Mouse (Mus musculus): ENCODE results near the gene Cers6. TPM values are rescaled to one million over a fixed set of nuclear protein-coding genes. Genes with fewer than 3 reads are reported as not detected.

Cers6 gene
- polyA plus RNA-seq, 1 experiment from 2014 or later, result 80.1 TPM

GRCm38 (mm10) chr2:69109246-69109645 is 248.0 kb downstream of the Cers6 start:
- Histone ChIP-seq H3K27ac (no peak overlapping the region), H3K27me3 (ENCODE audit: control insufficient read depth, insufficient read depth, low read length) (no peaks in the 10 kb centered on the region), H3K4me2 (replicated peaks) (no peak overlapping the region), H3K36me3 (replicated peaks; ENCODE audit: control insufficient read depth, insufficient read depth) (peaks cover 9% of the 10 kb centered on the region; the same call in 1 of the 2 replicates), H3K4me3 (replicated peaks; ENCODE audit: low read length) (no peak overlapping the region), H3K4me1 (replicated peaks; ENCODE audit: control insufficient read depth, insufficient read depth, low read length) (no peaks in the 10 kb centered on the region), H3K9ac (no peak overlapping the region), H3K9me3 (ENCODE audit: control insufficient read depth, low read length) (no peaks in the 10 kb centered on the region)
- WGBS, result 83% methylated on average over 5 of the region's 5 CpGs
- ATAC-seq (ENCODE audit: low FRiP score) (no peak), DNase-seq (ENCODE audit: low spot score) (no peak)

DNA sequence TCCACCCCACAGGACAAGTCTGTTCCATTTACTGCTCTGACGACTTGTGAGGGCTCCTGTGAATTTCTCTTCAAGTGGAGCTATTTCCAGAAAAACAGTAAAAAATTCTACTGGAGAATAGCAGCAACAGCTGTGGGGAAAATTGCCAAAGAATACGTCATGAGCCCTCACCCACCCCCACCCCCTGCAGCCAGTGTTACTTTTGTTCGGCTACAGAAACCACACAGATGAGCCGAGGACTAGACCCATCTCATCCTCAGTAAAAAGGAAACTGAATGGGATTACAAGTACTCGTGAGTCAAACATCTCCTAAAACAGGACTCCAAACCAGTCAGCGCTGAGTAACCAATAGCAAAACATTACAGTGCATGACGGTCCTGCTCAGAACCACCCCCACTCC is 248.5 kb downstream of the Cers6 start:
- ATAC-seq (ENCODE audit: low FRiP score) (no peak), DNase-seq (ENCODE audit: low spot score) (no peak)
- no peak overlapping the region for H3K27ac ChIP-seq
- H3K27me3 ChIP-seq (ENCODE audit: control insufficient read depth, insufficient read depth, low read length), result no peaks in the 10 kb centered on the region
- no peaks in the 10 kb centered on the region for H3K9me3 ChIP-seq (ENCODE audit: control insufficient read depth, low read length)
- H3K36me3 ChIP-seq (replicated peaks; ENCODE audit: control insufficient read depth, insufficient read depth), result peaks cover 9% of the 10 kb centered on the region; the same call in 1 of the 2 replicates
- H3K4me2 ChIP-seq (replicated peaks), result no peak overlapping the region
- H3K4me1 ChIP-seq (replicated peaks; ENCODE audit: control insufficient read depth, insufficient read depth, low read length), result no peaks in the 10 kb centered on the region
- 65% methylated on average over 7 of the region's 7 CpGs for WGBS
- H3K9ac ChIP-seq, result no peak overlapping the region
- H3K4me3 ChIP-seq (replicated peaks; ENCODE audit: low read length), result no peak overlapping the region

DNA sequence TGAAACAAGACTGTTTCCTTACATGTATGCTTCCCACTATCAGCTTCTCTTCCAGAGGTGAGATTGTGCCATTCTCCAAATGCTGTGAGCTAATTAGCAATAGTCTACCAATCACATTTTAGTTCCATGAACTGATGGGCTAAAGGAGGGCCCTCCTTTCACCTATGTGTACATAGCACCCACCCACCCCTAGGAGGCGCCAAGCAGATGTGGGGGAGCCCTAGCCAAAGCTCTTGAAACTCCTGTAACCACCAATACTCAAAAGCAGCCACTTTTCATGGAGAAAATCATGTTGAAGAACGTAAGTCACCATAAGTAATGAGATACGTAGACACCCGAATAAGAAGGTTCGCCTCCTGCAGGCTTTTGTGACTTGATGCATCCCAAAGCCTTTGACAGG is 251.4 kb downstream of the Cers6 start:
- WGBS, result 91% methylated on average over 5 of the region's 5 CpGs
- no peak for ATAC-seq (ENCODE audit: low FRiP score)
- Histone ChIP-seq H3K27ac (no peak overlapping the region), H3K36me3 (replicated peaks; ENCODE audit: control insufficient read depth, insufficient read depth) (peaks cover 9% of the 10 kb centered on the region; the same call in 1 of the 2 replicates), H3K9ac (no peak overlapping the region), H3K4me1 (replicated peaks; ENCODE audit: control insufficient read depth, insufficient read depth, low read length) (no peaks in the 10 kb centered on the region; the same call in 1 of the 2 replicates), H3K9me3 (ENCODE audit: control insufficient read depth, low read length) (0 out of 2 replicates have a peak, but pooled peaks cover 4% of the 10 kb centered on the region), H3K4me3 (replicated peaks; ENCODE audit: low read length) (no peak overlapping the region), H3K4me2 (replicated peaks) (no peak overlapping the region), H3K27me3 (ENCODE audit: control insufficient read depth, insufficient read depth, low read length) (no peaks in the 10 kb centered on the region)
- no peak for DNase-seq (ENCODE audit: low spot score)

GRCm38 (mm10) chr2:69113829-69114547 is 252.7 kb downstream of the Cers6 start:
- ATAC-seq (ENCODE audit: low FRiP score), result no peak
- DNase-seq (ENCODE audit: low spot score), result no peak
- no peak overlapping the region for H3K4me3 ChIP-seq (replicated peaks; ENCODE audit: low read length)
- H3K36me3 ChIP-seq (replicated peaks; ENCODE audit: control insufficient read depth, insufficient read depth), result peaks cover 9% of the 10 kb centered on the region; the same call in 1 of the 2 replicates
- 45% methylated on average over 10 of the region's 10 CpGs for WGBS
- no peak overlapping the region for H3K4me2 ChIP-seq (replicated peaks)
- peak overlapping the region; percentile 48; the same call in 1 of the 2 replicates for H3K27ac ChIP-seq
- 0 out of 2 replicates have a peak, but pooled peaks cover 4% of the 10 kb centered on the region for H3K9me3 ChIP-seq (ENCODE audit: control insufficient read depth, low read length)
- H3K27me3 ChIP-seq (ENCODE audit: control insufficient read depth, insufficient read depth, low read length), result no peaks in the 10 kb centered on the region
- H3K9ac ChIP-seq, result no peak overlapping the region
- no peaks in the 10 kb centered on the region; the same call in 1 of the 2 replicates for H3K4me1 ChIP-seq (replicated peaks; ENCODE audit: control insufficient read depth, insufficient read depth, low read length)

DNA sequence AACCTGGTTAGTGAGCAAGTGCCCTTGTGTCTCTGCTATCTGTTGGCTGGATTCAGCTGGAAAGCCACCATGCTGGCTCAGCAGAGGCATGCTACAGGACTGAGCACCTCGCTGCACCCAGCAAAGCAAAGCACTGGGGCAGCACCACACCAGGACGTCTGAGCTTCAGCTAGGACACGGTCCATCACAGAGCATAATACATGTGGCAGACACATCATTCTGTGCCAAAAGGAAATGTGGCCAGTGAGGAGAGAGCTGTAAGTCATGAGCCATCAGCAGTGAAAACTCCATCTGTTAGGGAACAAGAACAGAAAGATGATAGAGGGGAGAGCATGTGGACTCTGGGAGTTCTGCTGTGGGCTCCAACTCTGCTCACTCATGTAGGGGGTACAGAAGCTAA is 254.7 kb downstream of the Cers6 start:
- no peak for ATAC-seq (ENCODE audit: low FRiP score)
- no peak overlapping the region for H3K4me2 ChIP-seq (replicated peaks)

DNA sequence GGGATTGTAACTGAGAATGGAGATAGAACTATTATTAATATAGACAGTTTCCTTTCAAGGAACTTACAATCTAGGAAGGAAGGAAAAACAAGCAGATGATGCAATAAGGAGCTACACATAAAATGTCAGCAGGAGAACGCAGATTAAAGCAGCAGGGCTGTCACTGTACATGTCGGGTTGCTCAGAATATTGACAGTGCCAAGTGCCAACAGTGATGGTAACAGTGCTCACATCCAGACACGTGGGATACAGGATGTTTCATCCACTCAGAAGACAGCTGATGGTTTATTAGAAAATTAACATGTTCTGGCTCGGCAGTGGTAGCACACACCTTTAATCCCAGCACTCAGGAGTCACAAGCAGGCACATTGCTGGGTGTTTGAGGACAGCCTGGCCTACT is 255.5 kb downstream of the Cers6 start:
- DNase-seq (ENCODE audit: low spot score), result no peak
- no peak overlapping the region for H3K4me2 ChIP-seq (replicated peaks)
- 58% methylated on average over 4 of the region's 4 CpGs for WGBS
- no peak for ATAC-seq (ENCODE audit: low FRiP score)
- H3K9me3 ChIP-seq (ENCODE audit: control insufficient read depth, low read length), result 0 out of 2 replicates have a peak, but pooled peaks cover 4% of the 10 kb centered on the region
- 0 out of 2 replicates have a peak, but pooled peaks cover 2% of the 10 kb centered on the region for H3K36me3 ChIP-seq (replicated peaks; ENCODE audit: control insufficient read depth, insufficient read depth)
- H3K4me3 ChIP-seq (replicated peaks; ENCODE audit: low read length), result no peak overlapping the region
- H3K9ac ChIP-seq, result no peak overlapping the region
- H3K4me1 ChIP-seq (replicated peaks; ENCODE audit: control insufficient read depth, insufficient read depth, low read length), result no peaks in the 10 kb centered on the region; the same call in 1 of the 2 replicates
- H3K27me3 ChIP-seq (ENCODE audit: control insufficient read depth, insufficient read depth, low read length), result no peaks in the 10 kb centered on the region
- H3K27ac ChIP-seq, result no peak overlapping the region

More for the DNA sequence above, 254.7 kb downstream of the Cers6 start:
- Histone ChIP-seq H3K4me3 (replicated peaks; ENCODE audit: low read length) (no peak overlapping the region), H3K9ac (no peak overlapping the region), H3K36me3 (replicated peaks; ENCODE audit: control insufficient read depth, insufficient read depth) (peaks cover 9% of the 10 kb centered on the region; the same call in 1 of the 2 replicates), H3K9me3 (ENCODE audit: control insufficient read depth, low read length) (0 out of 2 replicates have a peak, but pooled peaks cover 4% of the 10 kb centered on the region), H3K4me1 (replicated peaks; ENCODE audit: control insufficient read depth, insufficient read depth, low read length) (no peaks in the 10 kb centered on the region; the same call in 1 of the 2 replicates), H3K27me3 (ENCODE audit: control insufficient read depth, insufficient read depth, low read length) (no peaks in the 10 kb centered on the region), H3K27ac (no peak overlapping the region)
- DNase-seq (ENCODE audit: low spot score), result no peak
- 80% methylated on average over 3 of the region's 3 CpGs for WGBS

GRCm38 (mm10) chr2:69118994-69119393 is 257.8 kb downstream of the Cers6 start:
- H3K9me3 ChIP-seq (ENCODE audit: control insufficient read depth, low read length), result 0 out of 2 replicates have a peak, but pooled peaks cover 4% of the 10 kb centered on the region
- DNase-seq (ENCODE audit: low spot score) (no peak), ATAC-seq (ENCODE audit: low FRiP score) (no peak)
- H3K4me2 ChIP-seq (replicated peaks), result no peak overlapping the region
- no peak overlapping the region for H3K4me3 ChIP-seq (replicated peaks; ENCODE audit: low read length)
- no peaks in the 10 kb centered on the region; the same call in 1 of the 2 replicates for H3K4me1 ChIP-seq (replicated peaks; ENCODE audit: control insufficient read depth, insufficient read depth, low read length)
- no peak overlapping the region for H3K27ac ChIP-seq
- no peaks in the 10 kb centered on the region for H3K36me3 ChIP-seq (replicated peaks; ENCODE audit: control insufficient read depth, insufficient read depth)
- H3K27me3 ChIP-seq (ENCODE audit: control insufficient read depth, insufficient read depth, low read length), result 0 out of 2 replicates have a peak, but pooled peaks cover 2% of the 10 kb centered on the region
- WGBS, result 96% methylated on average over 1 of the region's 1 CpGs
- H3K9ac ChIP-seq, result no peak overlapping the region

GRCm38 (mm10) chr2:69119718-69120117 is 258.5 kb downstream of the Cers6 start:
- Histone ChIP-seq H3K9ac (no peak overlapping the region), H3K27ac (no peak overlapping the region; the same call in 1 of the 2 replicates), H3K9me3 (ENCODE audit: control insufficient read depth, low read length) (0 out of 2 replicates have a peak, but pooled peaks cover 4% of the 10 kb centered on the region), H3K27me3 (ENCODE audit: control insufficient read depth, insufficient read depth, low read length) (0 out of 2 replicates have a peak, but pooled peaks cover 2% of the 10 kb centered on the region), H3K36me3 (replicated peaks; ENCODE audit: control insufficient read depth, insufficient read depth) (no peaks in the 10 kb centered on the region), H3K4me1 (replicated peaks; ENCODE audit: control insufficient read depth, insufficient read depth, low read length) (no peaks in the 10 kb centered on the region; the same call in 1 of the 2 replicates), H3K4me3 (replicated peaks; ENCODE audit: low read length) (no peak overlapping the region), H3K4me2 (replicated peaks) (no peak overlapping the region)
- DNase-seq (ENCODE audit: low spot score), result no peak
- peak; percentile 55; the same call in 1 of the 2 replicates for ATAC-seq (ENCODE audit: low FRiP score)
- 45% methylated on average over 2 of the region's 2 CpGs for WGBS

DNA sequence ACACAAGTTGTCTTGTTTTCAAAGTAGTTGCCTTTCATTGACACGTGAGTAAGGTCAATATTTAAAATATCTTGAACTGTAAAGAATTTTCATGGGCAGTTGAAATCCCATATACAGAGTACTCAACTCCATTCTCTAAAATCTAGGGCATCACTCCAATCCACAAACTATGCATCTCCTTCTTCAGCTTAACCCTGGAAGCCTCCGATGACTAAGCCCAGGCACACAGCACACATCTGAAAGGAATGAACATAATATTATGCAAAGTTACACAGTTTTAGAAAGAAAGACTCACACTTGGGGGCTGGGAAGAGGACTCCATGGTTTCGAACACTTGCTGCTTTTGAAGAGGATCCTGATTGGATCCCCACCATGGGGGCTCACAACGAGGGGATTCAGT is 260.4 kb downstream of the Cers6 start:
- H3K36me3 ChIP-seq (replicated peaks; ENCODE audit: control insufficient read depth, insufficient read depth), result no peaks in the 10 kb centered on the region
- H3K4me1 ChIP-seq (replicated peaks; ENCODE audit: control insufficient read depth, insufficient read depth, low read length), result no peaks in the 10 kb centered on the region; the same call in 1 of the 2 replicates
- no peak overlapping the region for H3K4me2 ChIP-seq (replicated peaks)
- no peak overlapping the region for H3K9ac ChIP-seq
- WGBS, result 88% methylated on average over 4 of the region's 4 CpGs
- H3K9me3 ChIP-seq (ENCODE audit: control insufficient read depth, low read length), result no peaks in the 10 kb centered on the region
- DNase-seq (ENCODE audit: low spot score), result no peak
- no peak for ATAC-seq (ENCODE audit: low FRiP score)
- H3K27me3 ChIP-seq (ENCODE audit: control insufficient read depth, insufficient read depth, low read length), result 0 out of 2 replicates have a peak, but pooled peaks cover 2% of the 10 kb centered on the region
- no peak overlapping the region for H3K4me3 ChIP-seq (replicated peaks; ENCODE audit: low read length)
- no peak overlapping the region for H3K27ac ChIP-seq

Data from hindbrain, embryonic 14.5 days (tissue).